Mouse (Mus musculus): Measurements from ENCODE around the gene Dkk1.
"Not testable (repeated sequence)": the region's sequence is repeated elsewhere in the genome, so short reads cannot be mapped to it uniquely, and the experiment has no call there.

Dkk1 gene

GRCm38 (mm10) chr19:30549044-30549853, at the start of gene Dkk1:
TSS of gene Dkk1 (minus strand) at chr19:30549665.
- no peak for DNase-seq

GRCm38 (mm10) chr19:30586366-30586765, 36.9 kb upstream of the Dkk1 start:
- no peak for DNase-seq

- DNase-seq, result no peak
Observed at GRCm38 (mm10) chr19:30564516-30564915, 15.1 kb upstream of the Dkk1 start.

GRCm38 (mm10) chr19:30563876-30564275, 14.4 kb upstream of the Dkk1 start:
- DNase-seq, result no peak

- DNase-seq, result no peak
Observed at GRCm38 (mm10) chr19:30558024-30558423, 8.6 kb upstream of the Dkk1 start.

GRCm38 (mm10) chr19:30554467-30554881, 5.0 kb upstream of the Dkk1 start:
- peak; percentile 80 for DNase-seq

- DNase-seq, result no peak
Observed at GRCm38 (mm10) chr19:30553740-30554139, 4.3 kb upstream of the Dkk1 start.

- no peak for DNase-seq
Observed at GRCm38 (mm10) chr19:30552260-30552659, 2.8 kb upstream of the Dkk1 start.

- no peak for DNase-seq
Observed at GRCm38 (mm10) chr19:30549854-30550647, 586 bp upstream of the Dkk1 start.

GRCm38 (mm10) chr19:30548411-30549043, 938 bp downstream of the Dkk1 start:
- no peak for DNase-seq

GRCm38 (mm10) chr19:30539365-30539941, 10.0 kb downstream of the Dkk1 start:
- not testable (repeated sequence) for DNase-seq

- DNase-seq, result no peak
Observed at GRCm38 (mm10) chr19:30516771-30517170, 32.7 kb downstream of the Dkk1 start.

- DNase-seq, result no peak
Observed at GRCm38 (mm10) chr19:30510481-30510880, 39.0 kb downstream of the Dkk1 start.

- no peak for DNase-seq
Observed at GRCm38 (mm10) chr19:30505497-30505896, 44.0 kb downstream of the Dkk1 start.

All from lung, postnatal 36 days (tissue).